Mouse (Mus musculus): ENCODE results near the gene Maip1.

Gene Maip1

GRCm38 (mm10) chr1:57428368-57429308 lies 22.5 kb downstream of the Maip1 start:
- peak; percentile 54 to 84 for DNase-seq (ENCODE audit: low spot score in 2 of 2)

- DNase-seq (ENCODE audit: low spot score in 2 of 2) = no peak
Observed at GRCm38 (mm10) chr1:57429786-57430483, 23.8 kb downstream of the Maip1 start.

GRCm38 (mm10) chr1:57433141-57433540 lies 27.0 kb downstream of the Maip1 start:
- DNase-seq (ENCODE audit: low spot score in 2 of 2) = no peak

- peak in 1 of 2 experiments; percentile 52 for DNase-seq (ENCODE audit: low spot score in 2 of 2)
Observed at GRCm38 (mm10) chr1:57436408-57436807, 30.3 kb downstream of the Maip1 start.

GRCm38 (mm10) chr1:57436954-57437353 lies 30.8 kb downstream of the Maip1 start:
- DNase-seq (ENCODE audit: low spot score in 2 of 2) = no peak

GRCm38 (mm10) chr1:57439026-57439425 lies 32.9 kb downstream of the Maip1 start:
- no peak for DNase-seq (ENCODE audit: low spot score in 2 of 2)

- no peak for DNase-seq (ENCODE audit: low spot score in 2 of 2)
Observed at GRCm38 (mm10) chr1:57440771-57441170, 34.6 kb downstream of the Maip1 start.

GRCm38 (mm10) chr1:57445679-57446078 lies 39.6 kb downstream of the Maip1 start:
- no peak for DNase-seq (ENCODE audit: low spot score in 2 of 2)

- no peak for DNase-seq (ENCODE audit: low spot score in 2 of 2)
Observed at GRCm38 (mm10) chr1:57450241-57450640, 44.1 kb downstream of the Maip1 start.

- DNase-seq (ENCODE audit: low spot score in 2 of 2) = no peak
Observed at GRCm38 (mm10) chr1:57460305-57460940, 54.3 kb downstream of the Maip1 start.
